Mouse (Mus musculus): ENCODE measurements around the gene Obscn. TPM values are rescaled to one million over a fixed set of nuclear protein-coding genes. Genes with fewer than 3 reads are reported as not detected.

The Obscn gene
- polyA plus RNA-seq, 1 experiment from 2014 or later, result 39.2 TPM

- 79% methylated on average over 9 of the region's 9 CpGs for WGBS
- ATAC-seq (ENCODE audit: insufficient number of reproducible peaks, low FRiP score), result no peak
- no peak overlapping the region for H3K27ac ChIP-seq (ENCODE audit: poor library complexity, severe bottlenecking)
These were observed 85.2 kb downstream of the Obscn start for GRCm38 (mm10) chr11:59051031-59051430.

GRCm38 (mm10) chr11:59044703-59045330, 91.4 kb downstream of the Obscn start:
- Histone ChIP-seq H3K27ac (ENCODE audit: poor library complexity, severe bottlenecking) (no peak overlapping the region), H3K27me3 (replicated peaks) (no peaks in the 10 kb centered on the region), H3K9me3 (replicated peaks) (no peaks in the 10 kb centered on the region), H3K9ac (no peak overlapping the region), H3K4me3 (no peak overlapping the region), H3K4me1 (replicated peaks) (no peaks in the 10 kb centered on the region), H3K4me2 (no peak overlapping the region), H3K36me3 (peaks cover 87% of the 10 kb centered on the region)
- ATAC-seq (ENCODE audit: insufficient number of reproducible peaks, low FRiP score), result 0 out of 2 replicates have a peak, but pooled peaks have one; percentile 22
- WGBS, result 90% methylated on average over 15 of the region's 15 CpGs

More at GRCm38 (mm10) chr11:59051031-59051430, 85.2 kb downstream of the Obscn start:
- Histone ChIP-seq H3K4me1 (replicated peaks) (no peaks in the 10 kb centered on the region), H3K9me3 (replicated peaks) (no peaks in the 10 kb centered on the region), H3K4me2 (no peak overlapping the region), H3K27me3 (replicated peaks) (no peaks in the 10 kb centered on the region), H3K4me3 (no peak overlapping the region), H3K9ac (no peak overlapping the region), H3K36me3 (peaks cover 85% of the 10 kb centered on the region)

GRCm38 (mm10) chr11:59029003-59029402, 107.2 kb downstream of the Obscn start:
- Histone ChIP-seq H3K9me3 (replicated peaks) (no peaks in the 10 kb centered on the region), H3K27ac (ENCODE audit: poor library complexity, severe bottlenecking) (no peak overlapping the region), H3K4me3 (no peak overlapping the region), H3K27me3 (replicated peaks) (no peaks in the 10 kb centered on the region), H3K36me3 (peaks cover 92% of the 10 kb centered on the region), H3K4me1 (replicated peaks) (no peaks in the 10 kb centered on the region), H3K9ac (no peak overlapping the region), H3K4me2 (no peak overlapping the region)
- no peak for ATAC-seq (ENCODE audit: insufficient number of reproducible peaks, low FRiP score)
- WGBS, result 85% methylated on average over 13 of the region's 13 CpGs

- H3K4me1 ChIP-seq (replicated peaks), result no peaks in the 10 kb centered on the region
- WGBS, result 75% methylated on average over 6 of the region's 6 CpGs
- no peak overlapping the region for H3K4me2 ChIP-seq
- ATAC-seq (ENCODE audit: insufficient number of reproducible peaks, low FRiP score), result no peak
- no peaks in the 10 kb centered on the region for H3K27me3 ChIP-seq (replicated peaks)
- H3K9ac ChIP-seq, result no peak overlapping the region
- no peak overlapping the region for H3K27ac ChIP-seq (ENCODE audit: poor library complexity, severe bottlenecking)
- no peak overlapping the region for H3K4me3 ChIP-seq
- H3K9me3 ChIP-seq (replicated peaks), result no peaks in the 10 kb centered on the region
- peaks cover 80% of the 10 kb centered on the region for H3K36me3 ChIP-seq
These were observed 109.8 kb downstream of the Obscn start for GRCm38 (mm10) chr11:59026411-59026810.

GRCm38 (mm10) chr11:59015052-59015451, 121.2 kb downstream of the Obscn start:
- Histone ChIP-seq H3K4me3 (no peak overlapping the region), H3K9ac (no peak overlapping the region), H3K9me3 (replicated peaks) (no peaks in the 10 kb centered on the region), H3K4me2 (no peak overlapping the region), H3K4me1 (replicated peaks) (peaks cover 11% of the 10 kb centered on the region), H3K36me3 (peaks cover 23% of the 10 kb centered on the region), H3K27me3 (replicated peaks) (no peaks in the 10 kb centered on the region), H3K27ac (ENCODE audit: poor library complexity, severe bottlenecking) (no peak overlapping the region)
- WGBS, result 36% methylated on average over 9 of the region's 9 CpGs
- no peak for ATAC-seq (ENCODE audit: insufficient number of reproducible peaks, low FRiP score)

- H3K27ac ChIP-seq (ENCODE audit: poor library complexity, severe bottlenecking), result peak overlapping the region; percentile 93
- peak; percentile 69 for ATAC-seq (ENCODE audit: insufficient number of reproducible peaks, low FRiP score)
- peaks cover 62% of the 10 kb centered on the region for H3K4me1 ChIP-seq (replicated peaks)
- H3K36me3 ChIP-seq, result peaks cover 8% of the 10 kb centered on the region; the same call in 1 of the 2 replicates
- WGBS, result 42% methylated on average over 7 of the region's 7 CpGs
- peak overlapping the region; percentile 69 for H3K4me2 ChIP-seq
- H3K9ac ChIP-seq, result peak overlapping the region; percentile 76
- no peaks in the 10 kb centered on the region for H3K27me3 ChIP-seq (replicated peaks)
- peak overlapping the region; percentile 32 for H3K4me3 ChIP-seq
- no peaks in the 10 kb centered on the region for H3K9me3 ChIP-seq (replicated peaks)
These were observed 133.7 kb downstream of the Obscn start for GRCm38 (mm10) chr11:59002327-59003079.

- Histone ChIP-seq H3K4me1 (replicated peaks) (peaks cover 80% of the 10 kb centered on the region), H3K36me3 (peaks cover 20% of the 10 kb centered on the region), H3K4me3 (0 out of 2 replicates have a peak overlapping the region, but pooled peaks have one; percentile 9), H3K9me3 (replicated peaks) (no peaks in the 10 kb centered on the region), H3K27me3 (replicated peaks) (0 out of 2 replicates have a peak, but pooled peaks cover 6% of the 10 kb centered on the region), H3K4me2 (peak overlapping the region; percentile 69), H3K9ac (peak overlapping the region; percentile 58), H3K27ac (ENCODE audit: poor library complexity, severe bottlenecking) (peak overlapping the region; percentile 31)
- ATAC-seq (ENCODE audit: insufficient number of reproducible peaks, low FRiP score), result no peak
- WGBS, result 86% methylated on average over 21 of the region's 21 CpGs
These were observed 135.6 kb downstream of the Obscn start for GRCm38 (mm10) chr11:59000635-59001034.

- Histone ChIP-seq H3K36me3 (peaks cover 26% of the 10 kb centered on the region), H3K27me3 (replicated peaks) (peaks cover 14% of the 10 kb centered on the region; the same call in 1 of the 2 replicates), H3K4me3 (peak overlapping the region; percentile 31; the same call in 1 of the 2 replicates), H3K4me1 (replicated peaks) (peaks cover 88% of the 10 kb centered on the region), H3K9ac (peak overlapping the region; percentile 58), H3K4me2 (peak overlapping the region; percentile 69), H3K9me3 (replicated peaks) (no peaks in the 10 kb centered on the region), H3K27ac (ENCODE audit: poor library complexity, severe bottlenecking) (peak overlapping the region; percentile 69)
- 81% methylated on average over 6 of the region's 6 CpGs for WGBS
- ATAC-seq (ENCODE audit: insufficient number of reproducible peaks, low FRiP score), result no peak
These were observed 136.4 kb downstream of the Obscn start for GRCm38 (mm10) chr11:58999830-59000229.

- Histone ChIP-seq H3K9ac (peak overlapping the region; percentile 58), H3K4me3 (peak overlapping the region; percentile 31), H3K36me3 (peaks cover 28% of the 10 kb centered on the region), H3K4me2 (peak overlapping the region; percentile 69), H3K9me3 (replicated peaks) (no peaks in the 10 kb centered on the region), H3K27me3 (replicated peaks) (peaks cover 14% of the 10 kb centered on the region; the same call in 1 of the 2 replicates), H3K4me1 (replicated peaks) (peaks cover 94% of the 10 kb centered on the region), H3K27ac (ENCODE audit: poor library complexity, severe bottlenecking) (peak overlapping the region; percentile 69)
- WGBS, result 18% methylated on average over 11 of the region's 11 CpGs
- ATAC-seq (ENCODE audit: insufficient number of reproducible peaks, low FRiP score), result peak; percentile 40; the same call in 1 of the 2 replicates
These were observed 137.0 kb downstream of the Obscn start for GRCm38 (mm10) chr11:58999158-58999557.

GRCm38 (mm10) chr11:58997541-58997940, 138.7 kb downstream of the Obscn start:
- H3K4me3 ChIP-seq, result no peak overlapping the region
- peaks cover 98% of the 10 kb centered on the region for H3K4me1 ChIP-seq (replicated peaks)

GRCm38 (mm10) chr11:58995807-58996370, 140.3 kb downstream of the Obscn start:
- Histone ChIP-seq H3K36me3 (peaks cover 28% of the 10 kb centered on the region), H3K9me3 (replicated peaks) (no peaks in the 10 kb centered on the region), H3K4me1 (replicated peaks) (peaks cover 99% of the 10 kb centered on the region), H3K4me2 (no peak overlapping the region), H3K27ac (ENCODE audit: poor library complexity, severe bottlenecking) (no peak overlapping the region), H3K27me3 (replicated peaks) (peaks cover 26% of the 10 kb centered on the region; the same call in 1 of the 2 replicates), H3K9ac (no peak overlapping the region), H3K4me3 (no peak overlapping the region)
- WGBS, result 49% methylated on average over 12 of the region's 12 CpGs
- no peak for ATAC-seq (ENCODE audit: insufficient number of reproducible peaks, low FRiP score)

More at GRCm38 (mm10) chr11:58997541-58997940, 138.7 kb downstream of the Obscn start:
- Histone ChIP-seq H3K4me2 (peak overlapping the region; percentile 69), H3K36me3 (peaks cover 28% of the 10 kb centered on the region), H3K9me3 (replicated peaks) (no peaks in the 10 kb centered on the region), H3K27me3 (replicated peaks) (peaks cover 22% of the 10 kb centered on the region; the same call in 1 of the 2 replicates), H3K9ac (peak overlapping the region; percentile 58), H3K27ac (ENCODE audit: poor library complexity, severe bottlenecking) (peak overlapping the region; percentile 69; the same call in 1 of the 2 replicates)
- 50% methylated on average over 5 of the region's 5 CpGs for WGBS
- ATAC-seq (ENCODE audit: insufficient number of reproducible peaks, low FRiP score), result no peak

Measured in heart, embryonic 12.5 days (tissue).